9 mouse cellular contexts compared by ENCODE assay signal in the genomic region with DNA sequence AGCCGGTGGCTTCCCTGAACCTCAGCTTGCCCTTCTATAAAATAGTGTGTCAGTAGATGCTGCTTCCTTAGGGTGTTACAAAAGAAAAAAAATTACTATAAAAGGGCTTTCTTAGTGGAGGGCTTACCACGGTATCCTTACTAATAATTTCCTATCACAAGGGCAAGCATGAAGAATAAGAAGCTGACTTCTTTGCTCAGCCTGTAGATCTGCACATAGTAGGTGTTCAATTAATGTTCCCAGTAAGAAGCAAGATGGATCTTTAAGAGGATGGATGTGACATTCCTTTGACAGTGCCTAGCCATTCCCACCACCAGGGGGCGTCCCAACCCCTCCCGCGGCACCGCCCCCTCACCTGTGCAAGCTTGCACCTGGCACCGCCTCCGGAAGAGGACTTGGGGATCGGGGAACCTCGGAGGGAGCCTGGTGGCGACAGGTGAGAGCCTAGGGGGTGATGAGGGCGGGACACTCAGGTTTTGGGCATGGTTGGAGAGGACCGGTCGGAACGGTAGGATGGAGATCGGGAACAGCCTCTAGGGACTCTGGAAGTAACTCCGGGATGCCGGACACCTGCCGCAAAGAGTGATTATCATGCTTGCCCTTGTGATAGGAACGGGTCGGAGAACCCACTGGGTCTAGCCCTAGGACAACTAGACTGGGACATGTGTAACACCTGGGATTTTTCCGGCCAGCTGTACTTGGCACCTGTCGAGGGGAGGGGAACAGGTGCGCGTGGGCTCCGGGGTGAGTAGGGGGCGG. TPM values are rescaled to one million over a fixed set of nuclear protein-coding genes. Genes with fewer than 3 reads are reported as not detected.
DNase-seq lines count a peak whose midpoint lies in the region; ATAC-seq and TF ChIP-seq lines count a peak whose summit lies in the region.
"Had no signal": no experiment of that assay in that cellular context is flagged by ENCODE, and none has a peak within 500 bp of the region (broad histone marks: within the 10 kb centered on the region; RNA-seq: fewer than 3 reads in every experiment).

Gene Bicdl2 (plus strand): TSS at position 390 of the 759 bp plus-strand sequence.

- no peak for DNase-seq in forebrain, embryonic 10.5 days (ENCODE audit: extremely low spot score, low spot score)
- peak; percentile 65 for DNase-seq in embryonic facial prominence, embryonic 14.5 days (ENCODE audit: low spot score)
- peak; percentile 86 for DNase-seq in kidney, adult 2 months
- DNase-seq in lung, adult 2 months, result peak; percentile 81
- DNase-seq in thymus, postnatal 25 days, result peak; percentile 41
- DNase-seq in right cerebral cortex, postnatal 4 days, result no peak

- no peak within 1 kb of the TSS for H3K9ac ChIP-seq in forebrain, embryonic 16.5 days (replicated peaks; ENCODE audit: low read depth, low read length)
- no peak within 1 kb of the TSS; the same call in 1 of the 2 replicates for H3K9ac ChIP-seq in embryonic facial prominence, embryonic 14.5 days (ENCODE audit: low read depth, low read length)

- TF ChIP-seq POLR2A in kidney, adult 2 months (IDR thresholded peaks at IDR 0.05; ENCODE audit: low read depth, low read length), result no peak
- TF ChIP-seq POLR2A in lung, adult 2 months (IDR thresholded peaks at IDR 0.05; ENCODE audit: borderline replicate concordance, extremely low read depth, low read depth, low read length), result peak; percentile 20; the same call in 1 of the 2 replicates

- no peaks in the 10 kb centered on the region for H3K9me3 ChIP-seq in forebrain, embryonic 10.5 days
- no peaks in the 10 kb centered on the region for H3K9me3 ChIP-seq in forebrain, embryonic 16.5 days (ENCODE audit: control insufficient read depth, low read length)
- no peaks in the 10 kb centered on the region for H3K9me3 ChIP-seq in E14TG2a.4 (ENCODE audit: low read length)
- no peaks in the 10 kb centered on the region for H3K9me3 ChIP-seq in embryonic facial prominence, embryonic 14.5 days (ENCODE audit: control insufficient read depth, low read length)

- H3K4me1 ChIP-seq in forebrain, embryonic 10.5 days, result peaks cover 20% of the 10 kb centered on the region
- H3K4me1 ChIP-seq in forebrain, embryonic 16.5 days (replicated peaks; ENCODE audit: control insufficient read depth, insufficient read depth, low read length), result 0 out of 2 replicates have a peak, but pooled peaks cover 2% of the 10 kb centered on the region
- H3K4me1 ChIP-seq in E14TG2a.4 (replicated peaks; ENCODE audit: low read depth, low read length), result peaks cover 29% of the 10 kb centered on the region
- peaks cover 11% of the 10 kb centered on the region; the same call in 1 of the 2 replicates for H3K4me1 ChIP-seq in embryonic facial prominence, embryonic 14.5 days (ENCODE audit: control insufficient read depth, insufficient read depth, low read length)
- H3K4me1 ChIP-seq in kidney, adult 2 months (ENCODE audit: control insufficient read depth, insufficient read depth, low read length), result 0 out of 2 replicates have a peak, but pooled peaks cover 3% of the 10 kb centered on the region
- H3K4me1 ChIP-seq in lung, adult 2 months (ENCODE audit: control insufficient read depth, insufficient read depth, low read length), result peaks cover 2% of the 10 kb centered on the region; the same call in 1 of the 2 replicates

- ATAC-seq in forebrain, embryonic 16.5 days, result no peak
- ATAC-seq in embryonic facial prominence, embryonic 14.5 days (ENCODE audit: low read depth), result peak; percentile 42; the same call in 1 of the 2 replicates
- ATAC-seq: Patski had no signal

- peak; percentile 87 for TF ChIP-seq CTCF in E14TG2a.4 (conservative IDR thresholded peaks at IDR 0.05; ENCODE audit: low read length)
- TF ChIP-seq CTCF in kidney, adult 2 months (conservative IDR thresholded peaks at IDR 0.05; ENCODE audit: insufficient read depth, insufficient read length, low read depth, low read length), result peak; percentile 79
- TF ChIP-seq CTCF in lung, adult 2 months (IDR thresholded peaks at IDR 0.05; ENCODE audit: insufficient read depth, low read length), result peak; percentile 61

- no peak within 1 kb of the TSS for H3K4me2 ChIP-seq in forebrain, embryonic 16.5 days (ENCODE audit: low read length)
- H3K4me2 ChIP-seq in embryonic facial prominence, embryonic 14.5 days (ENCODE audit: low read depth, low read length), result peak within 1 kb of the TSS; percentile 36

- WGBS in forebrain, embryonic 10.5 days, result 5% methylated on average over 27 of the region's 27 CpGs
- 5% methylated on average over 27 of the region's 27 CpGs for WGBS in forebrain, embryonic 16.5 days
- WGBS in embryonic facial prominence, embryonic 14.5 days, result 4% methylated on average over 25 of the region's 27 CpGs
- WGBS in kidney, adult 2 months, result 2% methylated on average over 27 of the region's 27 CpGs
- WGBS in lung, adult 2 months, result 5% methylated on average over 27 of the region's 27 CpGs

- no peak within 1 kb of the TSS for H3K27ac ChIP-seq in forebrain, embryonic 10.5 days
- no peak within 1 kb of the TSS for H3K27ac ChIP-seq in forebrain, embryonic 16.5 days (ENCODE audit: low read length)
- no peak within 1 kb of the TSS for H3K27ac ChIP-seq in embryonic facial prominence, embryonic 14.5 days (replicated peaks; ENCODE audit: low read depth, low read length)
- H3K27ac ChIP-seq in kidney, adult 2 months (ENCODE audit: insufficient read depth, low read depth, low read length), result no peak within 1 kb of the TSS

- peaks cover 50% of the 10 kb centered on the region for H3K27me3 ChIP-seq in forebrain, embryonic 10.5 days (ENCODE audit: poor library complexity, severe bottlenecking)
- H3K27me3 ChIP-seq in forebrain, embryonic 16.5 days (replicated peaks; ENCODE audit: control insufficient read depth, insufficient read depth, low read length), result peaks cover 38% of the 10 kb centered on the region
- peaks cover 54% of the 10 kb centered on the region for H3K27me3 ChIP-seq in E14TG2a.4 (ENCODE audit: insufficient read depth, low read length)
- peaks cover 40% of the 10 kb centered on the region for H3K27me3 ChIP-seq in embryonic facial prominence, embryonic 14.5 days (replicated peaks; ENCODE audit: control insufficient read depth, insufficient read depth, low read length)
- H3K27me3 ChIP-seq in kidney, adult 2 months (replicated peaks; ENCODE audit: control insufficient read depth, insufficient read depth, low read length), result no peaks in the 10 kb centered on the region
- H3K27me3 ChIP-seq: Patski had no signal

- H3K4me3 ChIP-seq in forebrain, embryonic 10.5 days, result peak within 1 kb of the TSS; percentile 29; the same call in 1 of the 2 replicates
- H3K4me3 ChIP-seq in forebrain, embryonic 16.5 days (replicated peaks; ENCODE audit: low read length), result no peak within 1 kb of the TSS
- peak within 1 kb of the TSS; percentile 81 for H3K4me3 ChIP-seq in E14TG2a.4 (replicated peaks; ENCODE audit: low read length)
- peak within 1 kb of the TSS; percentile 23 for H3K4me3 ChIP-seq in embryonic facial prominence, embryonic 14.5 days (ENCODE audit: low read depth, low read length)
- H3K4me3 ChIP-seq in kidney, adult 2 months (ENCODE audit: insufficient read depth, low read depth, low read length), result peak within 1 kb of the TSS; percentile 56
- peak within 1 kb of the TSS; percentile 76 for H3K4me3 ChIP-seq in lung, adult 2 months (replicated peaks; ENCODE audit: extremely low read depth, low read depth, low read length)

- H3K36me3 ChIP-seq in forebrain, embryonic 10.5 days (replicated peaks), result 0 out of 2 replicates have a peak, but pooled peaks cover 1% of the 10 kb centered on the region
- H3K36me3 ChIP-seq in forebrain, embryonic 16.5 days (ENCODE audit: control insufficient read depth, insufficient read depth), result no peaks in the 10 kb centered on the region
- H3K36me3 ChIP-seq in E14TG2a.4 (ENCODE audit: insufficient read depth, low read length), result 0 out of 2 replicates have a peak, but pooled peaks cover under 1% of the 10 kb centered on the region
- H3K36me3 ChIP-seq in embryonic facial prominence, embryonic 14.5 days (ENCODE audit: control insufficient read depth, insufficient read depth, low read length), result no peaks in the 10 kb centered on the region
- no peaks in the 10 kb centered on the region for H3K36me3 ChIP-seq in kidney, adult 2 months (ENCODE audit: control insufficient read depth, insufficient read depth, low read length)

RNA-seq across cellular contexts. Expression of gene Bicdl2, which starts in this region (rescaled TPM):
- polyA plus RNA-seq in forebrain, embryonic 10.5 days (2016; fragmentation: Nextera tagmentation; extraction: Ambion mirVana), result 0.27 and 0.37 TPM in 2 replicates
- 0.39 TPM in 1 of 2 replicates, not detected in the other for polyA plus RNA-seq in forebrain, embryonic 16.5 days (2015; fragmentation: Nextera tagmentation; extraction: Ambion mirVana)
- 3.1 and 3.9 TPM in 2 replicates for polyA plus RNA-seq in embryonic facial prominence, embryonic 14.5 days (2014; fragmentation: Nextera tagmentation; extraction: Ambion mirVana)
- 1.7 TPM in 2 replicates for polyA plus RNA-seq in kidney, adult 2 months (2012; rRNA removed)
- polyA plus RNA-seq in lung, adult 2 months (2012; rRNA removed), result 4.0 and 6.8 TPM in 2 replicates

Comparison
In these comparisons a context has a peak if more than half of its experiments do, and no peak if none do; other contexts are left out.
1. DNase-seq: peak in embryonic facial prominence, embryonic 14.5 days (single experiment), kidney, adult 2 months (single experiment), lung, adult 2 months (single experiment) and thymus, postnatal 25 days (single experiment); none in forebrain, embryonic 10.5 days (single experiment) and right cerebral cortex, postnatal 4 days (single experiment).
2. Peak in every context shown above with its lines, with median percentiles within 50 percentile points of each other: CTCF ChIP-seq.